20 mouse cellular contexts compared by ENCODE assay signal in genomic region chr11:72504016-72504797, GRCm38 (mm10). TPM values are rescaled to one million over a fixed set of nuclear protein-coding genes. Genes with fewer than 3 reads are reported as not detected.
DNase-seq lines count a peak whose midpoint lies in the region; ATAC-seq and TF ChIP-seq lines count a peak whose summit lies in the region.
"Had no signal": no experiment of that assay in that cellular context is flagged by ENCODE, and none has a peak within 500 bp of the region (broad histone marks: within the 10 kb centered on the region; RNA-seq: fewer than 3 reads in every experiment).

No protein-coding gene starts in this region.

- DNase-seq in liver, adult 2 months (ENCODE audit: extremely low read depth, low read depth, low spot score) = peak; percentile 85
- no peak for DNase-seq in liver
- peak; percentile 21 to 46 for DNase-seq in kidney, postnatal 4 days
- DNase-seq in adrenal gland, adult 8-10 months = no peak
- no peak for DNase-seq in gastrocnemius, postnatal 36 days
- DNase-seq: adrenal gland, postnatal 14 days; embryo, embryonic 11 days; forebrain, postnatal 0 days; thymus, postnatal 25 days had no signal

- no peaks in the 10 kb centered on the region for H3K79me2 ChIP-seq in liver, adult 2 months (ENCODE audit: control insufficient read depth, insufficient read depth, low read length)

- H3K4me1 ChIP-seq in liver, adult 2 months (ENCODE audit: control insufficient read depth, insufficient read depth, low read length) = peaks cover 4% of the 10 kb centered on the region; the same call in 1 of the 2 replicates
- H3K4me1 ChIP-seq in kidney, embryonic 15.5 days = peaks cover 50% of the 10 kb centered on the region
- peaks cover 38% of the 10 kb centered on the region for H3K4me1 ChIP-seq in heart, embryonic 12.5 days (replicated peaks)
- peaks cover 20% of the 10 kb centered on the region for H3K4me1 ChIP-seq in forebrain, embryonic 13.5 days

- ATAC-seq in kidney, embryonic 15.5 days (replicated peaks; ENCODE audit: low FRiP score) = no peak
- no peak for ATAC-seq in heart, embryonic 12.5 days (ENCODE audit: insufficient number of reproducible peaks, low FRiP score)
- no peak for ATAC-seq in forebrain, embryonic 13.5 days
- ATAC-seq: activated CD4-positive, CD25-positive, alpha-beta regulatory T cell, adult 4 months; forebrain, postnatal 0 days; inflammation-experienced regulatory T-cells, adult 6 months; lung, postnatal 0 days had no signal

- no peak overlapping the region; the same call in 1 of the 2 replicates for H3K27ac ChIP-seq in liver, adult 2 months (replicated peaks; ENCODE audit: insufficient read depth, low read depth, low read length)
- H3K27ac ChIP-seq in kidney, embryonic 15.5 days = peak overlapping the region; percentile 66
- no peak overlapping the region for H3K27ac ChIP-seq in heart, embryonic 12.5 days (ENCODE audit: poor library complexity, severe bottlenecking)
- H3K27ac ChIP-seq in forebrain, embryonic 13.5 days = no peak overlapping the region
- H3K27ac ChIP-seq: heart, embryonic 13.5 days; hindbrain, embryonic 13.5 days; midbrain, embryonic 12.5 days had no signal

- TF ChIP-seq CTCF in liver, adult 2 months (IDR thresholded peaks at IDR 0.05; ENCODE audit: low read depth, low read length) = no peak

- intact Hi-C loops in gastrocnemius, postnatal 36 days (cut with DNase I) = no loop called here

- no peak overlapping the region for H3K4me3 ChIP-seq in liver, adult 2 months (ENCODE audit: insufficient read depth, low read depth, low read length)
- H3K4me3 ChIP-seq in kidney, embryonic 15.5 days (replicated peaks) = no peak overlapping the region
- no peak overlapping the region for H3K4me3 ChIP-seq in heart, embryonic 12.5 days
- no peak overlapping the region for H3K4me3 ChIP-seq in forebrain, embryonic 13.5 days
- H3K4me3 ChIP-seq: heart, embryonic 13.5 days; hindbrain, embryonic 13.5 days; midbrain, embryonic 12.5 days had no signal

- no peak overlapping the region for H3K9ac ChIP-seq in liver, adult 2 months (ENCODE audit: low read depth, low read length)
- no peak overlapping the region for H3K9ac ChIP-seq in kidney, embryonic 15.5 days
- no peak overlapping the region for H3K9ac ChIP-seq in heart, embryonic 12.5 days
- no peak overlapping the region for H3K9ac ChIP-seq in forebrain, embryonic 13.5 days
- H3K9ac ChIP-seq: forebrain, postnatal 0 days; heart, embryonic 13.5 days; hindbrain, embryonic 13.5 days; midbrain, embryonic 12.5 days had no signal

- no peak for TF ChIP-seq POLR2A in liver, adult 2 months (IDR thresholded peaks at IDR 0.05; ENCODE audit: extremely low read depth, insufficient read depth, low read length)

- H3K9me3 ChIP-seq in kidney, embryonic 15.5 days (replicated peaks) = no peaks in the 10 kb centered on the region
- no peaks in the 10 kb centered on the region for H3K9me3 ChIP-seq in heart, embryonic 12.5 days (replicated peaks)
- H3K9me3 ChIP-seq in forebrain, embryonic 13.5 days (replicated peaks) = no peaks in the 10 kb centered on the region
- H3K9me3 ChIP-seq: G1E; heart, embryonic 13.5 days; hindbrain, embryonic 13.5 days; midbrain, embryonic 12.5 days had no signal

- H3K27me3 ChIP-seq in liver, adult 2 months (ENCODE audit: control insufficient read depth, insufficient read depth, low read length) = no peaks in the 10 kb centered on the region
- no peaks in the 10 kb centered on the region for H3K27me3 ChIP-seq in kidney, embryonic 15.5 days
- peaks cover 6% of the 10 kb centered on the region; the same call in 1 of the 2 replicates for H3K27me3 ChIP-seq in heart, embryonic 12.5 days (replicated peaks)
- H3K27me3 ChIP-seq in forebrain, embryonic 13.5 days = 0 out of 2 replicates have a peak, but pooled peaks cover 5% of the 10 kb centered on the region

- H3K4me2 ChIP-seq in kidney, embryonic 15.5 days = no peak overlapping the region
- no peak overlapping the region for H3K4me2 ChIP-seq in heart, embryonic 12.5 days
- no peak overlapping the region for H3K4me2 ChIP-seq in forebrain, embryonic 13.5 days
- H3K4me2 ChIP-seq: heart, embryonic 13.5 days; hindbrain, embryonic 13.5 days; midbrain, embryonic 12.5 days had no signal

- WGBS in liver, adult 2 months = 42% methylated on average over 10 of the region's 10 CpGs
- 68% methylated on average over 10 of the region's 10 CpGs for WGBS in kidney, embryonic 15.5 days
- 39% methylated on average over 10 of the region's 10 CpGs for WGBS in heart, embryonic 12.5 days
- 77% methylated on average over 10 of the region's 10 CpGs for WGBS in forebrain, embryonic 13.5 days

- H3K36me3 ChIP-seq in liver, adult 2 months (ENCODE audit: control insufficient read depth, insufficient read depth, low read length) = no peaks in the 10 kb centered on the region
- no peaks in the 10 kb centered on the region for H3K36me3 ChIP-seq in kidney, embryonic 15.5 days
- no peaks in the 10 kb centered on the region for H3K36me3 ChIP-seq in heart, embryonic 12.5 days
- no peaks in the 10 kb centered on the region for H3K36me3 ChIP-seq in forebrain, embryonic 13.5 days (ENCODE audit: poor library complexity, severe bottlenecking)
- H3K36me3 ChIP-seq: G1E; heart, embryonic 13.5 days; hindbrain, embryonic 13.5 days; midbrain, embryonic 12.5 days had no signal

RNA-seq across cellular contexts. Expression of gene Spns2, which starts 14.5 kb away (rescaled TPM):
- 25.4 and 41.1 TPM in 2 replicates for total RNA-seq in liver, adult 2 months (2014; rRNA removed)
- polyA plus RNA-seq in liver, adult 2 months (2012; rRNA removed) = 47.3 and 65.1 TPM in 2 replicates
- polyA plus RNA-seq in kidney, embryonic 15.5 days (2015; fragmentation: Nextera tagmentation; extraction: Ambion mirVana) = 2.9 and 3.4 TPM in 2 replicates
- 1 to 10 TPM; 2.5 to 5.0 (median 4.0) TPM for total RNA-seq in adrenal gland, adult 8-10 months (2022)
- 3.3 and 3.5 TPM in 2 replicates for polyA plus RNA-seq in heart, embryonic 12.5 days (2016; fragmentation: Nextera tagmentation; extraction: Ambion mirVana)
- 3.5 and 3.6 TPM in 2 replicates for polyA plus RNA-seq in forebrain, embryonic 13.5 days (2015; fragmentation: Nextera tagmentation; extraction: Ambion mirVana)
- 10 to 100 TPM; 21.3 to 25.1 TPM for total RNA-seq in gastrocnemius, postnatal 36 days (2021)
- polyA plus RNA-seq: activated CD4-positive, CD25-positive, alpha-beta regulatory T cell, adult 4 months; inflammation-experienced regulatory T-cells, adult 6 months had no signal

RNA-seq across cellular contexts. Expression of gene Spns3, which starts 46.1 kb away (rescaled TPM):
- total RNA-seq in liver, adult 2 months (2014; rRNA removed) = under 0.01 and 0.13 TPM in 2 replicates
- 0.06 and 0.25 TPM in 2 replicates for polyA plus RNA-seq in liver, adult 2 months (2012; rRNA removed)
- 0.27 and 0.35 TPM in 2 replicates for polyA plus RNA-seq in kidney, embryonic 15.5 days (2015; fragmentation: Nextera tagmentation; extraction: Ambion mirVana)
- under 1 TPM in 3 of 4 experiments, not detected in 1; 0.12 to 0.25 (median 0.19) TPM for total RNA-seq in adrenal gland, adult 8-10 months (2022)
- polyA plus RNA-seq in heart, embryonic 12.5 days (2016; fragmentation: Nextera tagmentation; extraction: Ambion mirVana) = 0.10 and 0.19 TPM in 2 replicates
- polyA plus RNA-seq in forebrain, embryonic 13.5 days (2015; fragmentation: Nextera tagmentation; extraction: Ambion mirVana) = 0.14 TPM in 1 of 2 replicates, not detected in the other
- total RNA-seq in gastrocnemius, postnatal 36 days (2021) = under 1 TPM; 0.10 to 0.12 TPM
- total RNA-seq: forebrain, postnatal 0 days; heart, postnatal 25 days had no signal
- polyA plus RNA-seq: G1E had no signal

Comparison
In these comparisons a context has a peak if more than half of its experiments do, and no peak if none do; other contexts are left out.
1. DNase-seq: peak in liver, adult 2 months (single experiment) and kidney, postnatal 4 days (2 of 2); none in liver (single experiment), adrenal gland, adult 8-10 months (single experiment) and gastrocnemius, postnatal 36 days (0 of 2).
2. RNA of gene Spns2, which starts 14.5 kb away (polyA plus RNA-seq): 47.3 to 65.1 TPM in liver, adult 2 months; 3.5 to 3.6 TPM in forebrain, embryonic 13.5 days, 3.3 to 3.5 TPM in heart, embryonic 12.5 days and 2.9 to 3.4 TPM in kidney, embryonic 15.5 days; every median in the first group is over 10 times any median in the second.